Mouse (Mus musculus): Measurements from ENCODE around the gene Gm18596. TPM values are rescaled to one million over a fixed set of nuclear protein-coding genes. Genes with fewer than 3 reads are reported as not detected.
"Not testable (repeated sequence)": the region's sequence is repeated elsewhere in the genome, so short reads cannot be mapped to it uniquely, and the experiment has no call there.

Gene Gm18596
- polyA plus RNA-seq, 1 experiment from 2014 or later = not detected

GRCm38 (mm10) chr10:77769727-77770126 lies 27.3 kb upstream of the Gm18596 start:
- no peak overlapping the region for H3K4me3 ChIP-seq (ENCODE audit: low read depth, low read length)
- H3K27ac ChIP-seq (replicated peaks) = no peak overlapping the region
- no peak overlapping the region for H3K9ac ChIP-seq (ENCODE audit: low read length)
- ATAC-seq (ENCODE audit: low FRiP score, low TSS enrichment) = no peak
- 76% methylated on average over 1 of the region's 1 CpGs for WGBS
- H3K27me3 ChIP-seq (ENCODE audit: control insufficient read depth, insufficient read depth, low read length) = no peaks in the 10 kb centered on the region
- no peak overlapping the region for H3K4me2 ChIP-seq (replicated peaks; ENCODE audit: low read depth)
- TF ChIP-seq CTCF (IDR thresholded peaks at IDR 0.05; ENCODE audit: low read depth) = no peak
- H3K36me3 ChIP-seq (ENCODE audit: control insufficient read depth, insufficient read depth, low read length) = no peaks in the 10 kb centered on the region
- no peaks in the 10 kb centered on the region for H3K9me3 ChIP-seq (ENCODE audit: control insufficient read depth, low read length)
- no peak for DNase-seq (ENCODE audit: low spot score)
- no peaks in the 10 kb centered on the region for H3K4me1 ChIP-seq (replicated peaks; ENCODE audit: control insufficient read depth, insufficient read depth)

DNA sequence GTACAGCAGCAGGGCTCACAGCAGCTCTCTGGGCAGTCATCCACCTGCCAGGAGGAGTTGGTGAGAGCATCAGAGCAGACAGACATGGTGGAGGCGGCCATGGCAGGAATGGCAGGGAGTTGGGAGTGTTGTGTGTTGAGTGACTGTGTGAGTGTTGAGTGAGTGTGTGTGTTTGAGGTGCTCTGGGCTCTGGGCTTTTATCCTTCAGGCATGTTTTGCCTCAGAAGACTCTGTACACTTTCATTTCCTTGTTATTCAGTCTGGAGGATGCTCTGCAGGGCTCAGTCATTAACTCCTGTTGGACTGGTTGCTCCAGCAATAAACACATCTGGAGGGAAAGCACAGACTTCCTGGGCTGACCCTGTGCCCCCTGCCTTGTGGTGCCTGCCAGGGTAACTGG lies 17.1 kb upstream of the Gm18596 start, which contains the start of gene Gm3233:
TSS of gene Gm3233 (minus strand) at position 101 of the 400 bp plus-strand sequence.
- H3K4me1 ChIP-seq (replicated peaks; ENCODE audit: control insufficient read depth, insufficient read depth) = not testable (repeated sequence)
- WGBS = no CpG with 5 or more reads among the region's 1 CpGs

DNA sequence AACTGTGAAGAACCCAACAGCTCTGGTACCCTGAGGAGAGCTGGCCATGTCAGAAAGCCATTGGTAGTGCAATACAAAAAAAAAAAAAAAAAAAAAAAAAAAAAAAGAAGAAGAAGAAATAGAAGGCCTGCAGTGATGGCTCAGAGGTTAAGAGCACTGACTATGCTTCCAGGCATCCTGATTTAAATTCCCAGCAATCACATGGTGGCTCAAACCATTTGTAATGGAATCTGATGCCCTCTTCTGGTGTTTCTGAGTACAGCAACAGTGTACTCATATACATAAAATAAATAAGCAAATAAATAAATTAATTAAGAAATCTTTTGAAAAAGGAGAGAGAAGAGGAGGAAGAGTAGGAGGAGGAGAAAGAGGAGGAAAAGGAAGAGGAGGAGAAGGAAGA lies 11.0 kb upstream of the Gm18596 start:
- no peak for DNase-seq (ENCODE audit: low spot score)
- Histone ChIP-seq H3K4me2 (replicated peaks; ENCODE audit: low read depth) (no peak overlapping the region), H3K27me3 (ENCODE audit: control insufficient read depth, insufficient read depth, low read length) (no peaks in the 10 kb centered on the region)

More for the DNA sequence above, 17.1 kb upstream of the Gm18596 start, which contains the start of gene Gm3233:
- not testable (repeated sequence) for H3K4me3 ChIP-seq (ENCODE audit: low read depth, low read length); ATAC-seq (ENCODE audit: low FRiP score, low TSS enrichment); H3K4me2 ChIP-seq (replicated peaks; ENCODE audit: low read depth); H3K36me3 ChIP-seq (ENCODE audit: control insufficient read depth, insufficient read depth, low read length); H3K27ac ChIP-seq (replicated peaks); DNase-seq (ENCODE audit: low spot score); H3K9ac ChIP-seq (ENCODE audit: low read length); H3K9me3 ChIP-seq (ENCODE audit: control insufficient read depth, low read length); H3K27me3 ChIP-seq (ENCODE audit: control insufficient read depth, insufficient read depth, low read length)

GRCm38 (mm10) chr10:77752312-77752711 lies 9.9 kb upstream of the Gm18596 start:
- DNase-seq (ENCODE audit: low spot score) = not testable (repeated sequence)
- WGBS = 47% methylated on average over 3 of the region's 3 CpGs
- 0 out of 2 replicates have a peak, but pooled peaks have one; percentile 21 for TF ChIP-seq CTCF (IDR thresholded peaks at IDR 0.05; ENCODE audit: low read depth)

More for the DNA sequence above, 11.0 kb upstream of the Gm18596 start:
- TF ChIP-seq EP300 (optimal IDR thresholded peaks at IDR 0.05) (no peak), CTCF (IDR thresholded peaks at IDR 0.05; ENCODE audit: low read depth) (peak; percentile 32)
- Histone ChIP-seq H3K27ac (replicated peaks) (no peak overlapping the region), H3K4me3 (ENCODE audit: low read depth, low read length) (no peak overlapping the region), H3K9ac (ENCODE audit: low read length) (no peak overlapping the region), H3K4me1 (replicated peaks; ENCODE audit: control insufficient read depth, insufficient read depth) (no peaks in the 10 kb centered on the region), H3K36me3 (ENCODE audit: control insufficient read depth, insufficient read depth, low read length) (no peaks in the 10 kb centered on the region), H3K9me3 (ENCODE audit: control insufficient read depth, low read length) (no peaks in the 10 kb centered on the region)
- no peak for ATAC-seq (ENCODE audit: low FRiP score, low TSS enrichment)

DNA sequence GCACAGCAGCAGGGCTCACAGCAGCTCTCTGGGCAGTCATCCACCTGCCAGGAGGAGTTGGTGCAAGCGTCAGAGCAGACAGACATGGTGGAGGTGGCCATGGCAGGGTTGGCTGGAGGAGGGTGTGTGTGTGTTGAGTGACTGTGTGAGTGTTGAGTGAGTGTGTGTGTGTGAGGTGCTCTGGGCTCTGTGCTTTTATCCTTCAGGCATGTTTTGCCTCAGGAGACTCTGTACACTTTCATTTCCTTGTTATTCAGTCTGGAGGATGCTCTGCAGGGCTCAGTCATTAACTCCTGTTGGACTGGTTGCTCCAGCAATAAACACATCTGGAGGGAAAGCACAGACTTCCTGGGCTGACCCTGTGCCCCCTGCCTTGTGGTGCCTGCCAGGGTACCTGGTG lies 8.8 kb upstream of the Gm18596 start, which contains the start of gene Gm9736:
TSS of gene Gm9736 (minus strand) at position 101 of the 400 bp plus-strand sequence.
- H3K9ac ChIP-seq (ENCODE audit: low read length); H3K27me3 ChIP-seq (ENCODE audit: control insufficient read depth, insufficient read depth, low read length); H3K4me2 ChIP-seq (replicated peaks; ENCODE audit: low read depth); ATAC-seq (ENCODE audit: low FRiP score, low TSS enrichment); H3K4me1 ChIP-seq (replicated peaks; ENCODE audit: control insufficient read depth, insufficient read depth); DNase-seq (ENCODE audit: low spot score); H3K4me3 ChIP-seq (ENCODE audit: low read depth, low read length); H3K9me3 ChIP-seq (ENCODE audit: control insufficient read depth, low read length); H3K36me3 ChIP-seq (ENCODE audit: control insufficient read depth, insufficient read depth, low read length); H3K27ac ChIP-seq (replicated peaks): not testable (repeated sequence)
- WGBS = no CpG with 5 or more reads among the region's 1 CpGs

More at GRCm38 (mm10) chr10:77752312-77752711, 9.9 kb upstream of the Gm18596 start:
- H3K9ac ChIP-seq (ENCODE audit: low read length); H3K4me3 ChIP-seq (ENCODE audit: low read depth, low read length); H3K9me3 ChIP-seq (ENCODE audit: control insufficient read depth, low read length); H3K4me2 ChIP-seq (replicated peaks; ENCODE audit: low read depth); H3K27me3 ChIP-seq (ENCODE audit: control insufficient read depth, insufficient read depth, low read length); H3K27ac ChIP-seq (replicated peaks); H3K4me1 ChIP-seq (replicated peaks; ENCODE audit: control insufficient read depth, insufficient read depth); H3K36me3 ChIP-seq (ENCODE audit: control insufficient read depth, insufficient read depth, low read length); ATAC-seq (ENCODE audit: low FRiP score, low TSS enrichment): not testable (repeated sequence)

- not testable (repeated sequence) for DNase-seq (ENCODE audit: low spot score); H3K4me1 ChIP-seq (replicated peaks; ENCODE audit: control insufficient read depth, insufficient read depth); H3K4me2 ChIP-seq (replicated peaks; ENCODE audit: low read depth); H3K9ac ChIP-seq (ENCODE audit: low read length); H3K27ac ChIP-seq (replicated peaks); ATAC-seq (ENCODE audit: low FRiP score, low TSS enrichment); H3K27me3 ChIP-seq (ENCODE audit: control insufficient read depth, insufficient read depth, low read length); H3K36me3 ChIP-seq (ENCODE audit: control insufficient read depth, insufficient read depth, low read length); H3K9me3 ChIP-seq (ENCODE audit: control insufficient read depth, low read length); H3K4me3 ChIP-seq (ENCODE audit: low read depth, low read length)
- WGBS = 75% methylated on average over 1 of the region's 1 CpGs
These were observed 8.2 kb upstream of the Gm18596 start for GRCm38 (mm10) chr10:77750686-77751085.
